Mouse (Mus musculus) layer of hippocampus, adult 2 months (tissue): ENCODE measurements around the gene Akap13. TPM values are rescaled to one million over a fixed set of nuclear protein-coding genes. Genes with fewer than 3 reads are reported as not detected.
A peak's percentile ranks its signal among the peaks of the same experiment; 100 is the strongest.

Experiments
- DNase-seq, 2 experiments: peaks; one replicate each; pipeline ENCODE4 v3.0.0; 2022; ENCODE audit warnings: low spot score in 2 of 2
- H3K27ac ChIP-seq: fragments of 200-600 bp; 2 replicates; pipeline ENCODE4 v1.8.1; 2022
- H3K4me3 ChIP-seq: fragments of 200-600 bp; 2 replicates; pipeline ENCODE4 v1.8.1; 2022; ENCODE audit warnings: mild to moderate bottlenecking
- CTCF ChIP-seq: fragments of 200-600 bp; conservative IDR thresholded peaks from 2 replicates; pipeline ENCODE4 v1.8.1; 2022; ENCODE audit warnings: antibody characterized with exemption, mild to moderate bottlenecking, moderate library complexity
- total RNA-seq, 2 experiments: library from RNA; stranded (reverse); gene quantifications; 2 replicates each; pipeline ENCODE4 v1.2.3; 2021

Akap13 gene
- total RNA-seq, 2 experiments from 2014 or later: 66.5 to 73.6 TPM

GRCm38 (mm10) chr7:75644585-75644984, 189.3 kb downstream of the Akap13 start:
- no peak overlapping the region; the same call in 1 of the 2 replicates for H3K4me3 ChIP-seq
- H3K27ac ChIP-seq: no peak overlapping the region; the same call in 1 of the 2 replicates
- no peak for DNase-seq
- TF ChIP-seq CTCF: no peak

- no peak overlapping the region for H3K4me3 ChIP-seq
- no peak for TF ChIP-seq CTCF
These were observed 190.0 kb downstream of the Akap13 start for GRCm38 (mm10) chr7:75645156-75645933.

GRCm38 (mm10) chr7:75648051-75648450, 192.7 kb downstream of the Akap13 start:
- no peak overlapping the region for H3K27ac ChIP-seq
- no peak overlapping the region for H3K4me3 ChIP-seq
- TF ChIP-seq CTCF: no peak
- DNase-seq: no peak

More at GRCm38 (mm10) chr7:75645156-75645933, 190.0 kb downstream of the Akap13 start:
- H3K27ac ChIP-seq: peak overlapping the region; percentile 11; the same call in 1 of the 2 replicates
- no peak for DNase-seq

- no peak overlapping the region for H3K27ac ChIP-seq
- DNase-seq: no peak
- TF ChIP-seq CTCF: no peak
- no peak overlapping the region for H3K4me3 ChIP-seq
These were observed 193.6 kb downstream of the Akap13 start for GRCm38 (mm10) chr7:75648961-75649360.

GRCm38 (mm10) chr7:75649966-75650365, 194.6 kb downstream of the Akap13 start:
- DNase-seq: no peak
- Histone ChIP-seq H3K27ac (no peak overlapping the region), H3K4me3 (no peak overlapping the region)
- TF ChIP-seq CTCF: no peak

GRCm38 (mm10) chr7:75653684-75654317, 198.5 kb downstream of the Akap13 start:
- no peak for TF ChIP-seq CTCF
- DNase-seq: no peak

GRCm38 (mm10) chr7:75655180-75656074, 200.1 kb downstream of the Akap13 start:
- peak overlapping the region; percentile 51 for H3K27ac ChIP-seq
- no peak for TF ChIP-seq CTCF
- peak overlapping the region; percentile 37 for H3K4me3 ChIP-seq
- no peak for DNase-seq

More at GRCm38 (mm10) chr7:75653684-75654317, 198.5 kb downstream of the Akap13 start:
- H3K27ac ChIP-seq: no peak overlapping the region
- no peak overlapping the region for H3K4me3 ChIP-seq

GRCm38 (mm10) chr7:75656297-75656852, 201.0 kb downstream of the Akap13 start:
- Histone ChIP-seq H3K27ac (peak overlapping the region; percentile 51), H3K4me3 (peak overlapping the region; percentile 37; the same call in 1 of the 2 replicates)
- TF ChIP-seq CTCF: no peak
- DNase-seq: no peak

- TF ChIP-seq CTCF: no peak
- peak overlapping the region; percentile 51; the same call in 1 of the 2 replicates for H3K27ac ChIP-seq
- no peak overlapping the region for H3K4me3 ChIP-seq
- no peak for DNase-seq
These were observed 201.6 kb downstream of the Akap13 start for GRCm38 (mm10) chr7:75656896-75657295.

- TF ChIP-seq CTCF: no peak
- DNase-seq: no peak
- no peak overlapping the region for H3K27ac ChIP-seq
These were observed 209.1 kb downstream of the Akap13 start for GRCm38 (mm10) chr7:75664455-75664854.

GRCm38 (mm10) chr7:75666982-75667381, 211.6 kb downstream of the Akap13 start:
- no peak for DNase-seq
- Histone ChIP-seq H3K27ac (no peak overlapping the region), H3K4me3 (no peak overlapping the region)
- TF ChIP-seq CTCF: no peak

More at GRCm38 (mm10) chr7:75664455-75664854, 209.1 kb downstream of the Akap13 start:
- no peak overlapping the region for H3K4me3 ChIP-seq

- Histone ChIP-seq H3K27ac (no peak overlapping the region), H3K4me3 (no peak overlapping the region)
- no peak for TF ChIP-seq CTCF
- DNase-seq: no peak
These were observed 212.2 kb downstream of the Akap13 start for GRCm38 (mm10) chr7:75667531-75667930.
